Mouse (Mus musculus) MEL-GATA-1-ER (cell line): Measurements from ENCODE around the gene Irak4.

Experiments
- DNase-seq: peaks from one replicate; pipeline ENCODE4 v3.0.0-alpha.2; 2012; ENCODE audit warnings: low read depth; ENCODE audit errors: extremely low read depth

The Irak4 gene

DNA sequence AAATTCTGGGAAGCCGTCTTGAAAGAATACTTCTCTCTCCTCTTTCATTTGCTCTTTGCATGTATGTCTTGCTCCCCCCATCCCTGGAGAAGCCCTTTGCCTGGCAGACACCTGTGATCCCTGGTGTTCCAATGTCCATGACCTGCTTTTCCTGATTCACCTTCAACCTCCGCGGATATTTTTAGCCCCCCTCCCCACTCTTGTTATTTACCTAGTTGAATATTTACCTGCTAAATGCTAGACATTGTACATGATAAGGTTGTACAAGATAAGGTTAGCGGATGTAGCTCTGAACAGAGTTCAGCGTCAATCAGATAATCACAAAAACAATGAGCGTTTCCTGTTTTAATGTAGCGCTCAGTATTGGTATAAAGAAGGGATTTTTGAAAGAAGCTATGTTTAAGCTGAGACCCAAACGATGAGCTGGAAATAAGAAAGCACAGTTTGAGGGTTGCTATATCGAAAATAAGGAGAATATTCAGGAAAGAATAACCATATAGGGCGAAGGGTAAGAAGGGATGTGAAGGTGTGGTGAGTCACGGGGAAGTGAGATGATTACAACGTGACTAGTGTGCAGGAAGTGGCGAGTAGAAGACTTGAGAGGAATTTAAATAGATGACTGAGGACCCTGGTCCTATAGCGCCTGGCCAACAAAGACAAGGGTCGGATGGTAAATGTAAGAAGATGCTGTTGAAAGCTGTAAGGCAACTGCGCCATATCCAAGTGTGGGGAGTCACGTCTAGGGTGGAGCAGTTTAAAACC, 15.6 kb downstream of the Irak4 start:
- DNase-seq = no peak

DNA sequence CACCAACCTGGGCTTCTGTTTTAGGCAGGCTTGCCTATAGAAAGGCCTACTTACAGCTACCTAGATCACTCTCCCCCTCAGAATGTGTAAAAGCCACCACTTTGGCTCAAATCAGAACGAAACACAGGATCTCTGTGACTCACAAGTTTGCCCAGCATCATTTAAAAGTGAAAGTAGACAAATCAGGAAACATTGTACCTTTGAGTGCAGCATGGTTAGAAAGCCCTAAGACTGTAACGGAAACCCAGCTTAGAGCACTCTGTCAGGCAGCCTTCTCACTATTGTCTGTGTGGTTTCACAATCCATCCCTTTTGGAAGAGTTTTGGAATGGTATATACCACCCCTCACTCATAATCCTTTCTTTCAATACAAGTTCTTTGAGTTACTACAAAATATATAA, 21.5 kb downstream of the Irak4 start:
- no peak for DNase-seq

DNA sequence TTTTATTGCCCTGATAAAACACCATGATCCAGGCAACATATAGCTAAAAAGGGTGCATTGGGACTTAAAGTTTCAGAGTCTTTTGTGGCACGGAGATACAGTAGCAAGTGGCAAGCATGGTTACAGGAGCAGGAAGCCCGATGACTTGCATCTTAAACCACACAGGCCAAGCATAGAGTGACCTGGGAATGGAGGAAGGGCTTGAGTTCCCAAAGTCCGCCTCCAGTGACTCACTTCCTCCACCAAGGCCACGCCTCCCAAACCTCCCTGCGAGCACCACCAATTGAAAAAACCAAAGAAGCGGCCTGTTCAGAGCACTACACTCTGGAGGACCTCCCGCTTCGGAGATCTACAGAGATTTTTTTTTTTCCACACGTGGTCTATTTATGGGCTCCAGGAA, 22.4 kb downstream of the Irak4 start:
- DNase-seq = no peak

DNA sequence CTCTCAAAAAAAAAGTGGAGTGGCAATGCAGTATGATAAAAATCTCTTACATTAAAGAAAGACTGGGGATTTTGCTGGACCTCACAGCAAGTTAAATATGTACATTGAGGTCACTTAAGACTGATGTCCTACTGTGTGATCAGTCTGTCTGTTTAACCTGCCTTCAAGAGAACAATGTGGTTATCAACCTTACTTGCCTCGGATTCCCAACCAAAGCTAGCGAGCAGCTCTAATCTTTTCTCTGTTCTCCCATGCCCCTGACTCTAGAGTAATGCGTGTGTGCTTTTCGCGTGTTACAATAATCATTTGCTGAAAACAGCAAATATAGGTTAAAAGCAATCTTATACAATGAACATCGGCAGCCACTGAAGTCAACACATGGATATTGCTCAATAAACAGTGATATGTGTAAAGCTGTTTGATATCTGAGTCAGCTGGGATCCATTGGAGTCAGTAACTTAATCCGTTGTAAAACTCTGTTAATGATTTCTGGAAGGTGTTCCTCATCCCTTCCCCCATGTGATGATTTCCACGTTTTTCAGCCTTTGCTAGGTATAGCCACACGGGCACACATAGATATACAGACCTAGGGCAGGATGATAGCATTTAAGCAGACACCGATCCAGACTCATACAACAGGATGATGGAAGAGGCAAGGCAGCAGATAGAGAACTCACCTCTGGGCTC, 25.2 kb downstream of the Irak4 start:
- no peak for DNase-seq

DNA sequence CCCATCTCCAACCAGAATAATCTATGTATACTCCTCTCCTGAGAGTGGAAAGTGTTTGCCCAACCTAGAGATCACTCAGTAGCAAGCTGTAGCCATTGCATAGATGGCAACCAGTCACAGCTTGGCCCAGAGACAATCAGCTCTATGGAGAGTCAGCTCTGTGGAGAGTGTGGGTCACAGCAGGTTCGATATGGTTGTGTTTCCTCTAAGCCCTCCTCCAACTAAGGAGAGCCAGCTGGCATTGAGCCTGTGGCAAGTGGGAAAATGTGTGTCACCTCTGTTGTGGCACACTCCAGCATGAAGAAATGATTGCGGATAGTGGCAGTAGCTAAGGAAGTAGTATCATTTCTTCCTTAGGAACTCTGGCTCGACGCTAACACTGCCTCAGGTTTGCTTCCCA, 28.1 kb downstream of the Irak4 start:
- DNase-seq = no peak

DNA sequence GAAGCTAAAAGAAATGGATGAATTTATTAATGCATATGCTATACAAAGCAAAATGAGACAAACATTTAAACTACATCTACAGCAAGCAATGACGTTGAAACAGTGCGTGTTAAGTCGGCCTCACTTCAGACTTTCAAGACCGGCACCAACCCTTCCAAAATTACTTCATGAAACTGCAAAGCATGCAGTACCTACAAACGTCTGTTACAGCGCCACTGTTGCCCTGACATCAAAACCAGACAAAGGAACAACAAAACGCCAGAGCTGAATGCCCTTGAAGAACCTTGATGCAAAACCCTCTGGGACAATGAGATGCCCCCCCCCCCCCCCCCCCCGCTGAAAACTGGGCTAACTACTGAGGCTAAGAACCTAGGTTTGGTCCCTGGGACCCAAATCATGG, 29.3 kb downstream of the Irak4 start:
- DNase-seq = no peak

DNA sequence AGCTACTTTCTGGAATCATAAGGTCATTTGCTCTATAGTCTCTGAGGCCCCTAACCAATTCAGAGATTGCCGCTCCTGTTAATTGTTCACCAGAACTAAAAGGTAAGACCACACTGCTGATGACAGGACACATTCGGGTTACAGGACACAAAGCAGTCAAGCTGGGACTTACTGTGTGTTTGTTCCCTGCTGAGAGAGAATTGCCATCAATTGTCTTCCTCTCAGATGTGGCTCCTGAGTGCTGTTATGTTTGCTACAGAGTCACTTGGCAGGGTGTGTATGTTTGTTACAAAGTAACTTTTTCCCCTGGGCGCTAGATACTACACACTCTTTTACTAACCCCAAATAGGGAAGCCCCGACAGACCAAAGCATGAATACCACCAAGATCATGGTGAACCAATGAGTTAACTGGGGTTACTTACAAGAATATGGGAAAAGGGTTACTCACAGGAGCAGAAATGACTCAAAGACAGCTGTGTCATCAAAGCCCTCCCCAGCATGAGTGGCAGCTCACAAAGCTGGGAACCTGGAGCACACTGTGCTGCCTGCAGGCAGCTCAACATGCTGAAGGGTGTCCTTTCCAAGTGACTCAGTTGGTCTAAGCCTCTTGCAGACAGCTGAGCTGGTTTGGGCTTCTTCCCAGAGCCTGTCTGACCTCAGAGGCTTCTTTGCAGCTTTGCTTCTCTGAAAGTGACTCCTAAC, 31.3 kb downstream of the Irak4 start:
- DNase-seq = no peak

DNA sequence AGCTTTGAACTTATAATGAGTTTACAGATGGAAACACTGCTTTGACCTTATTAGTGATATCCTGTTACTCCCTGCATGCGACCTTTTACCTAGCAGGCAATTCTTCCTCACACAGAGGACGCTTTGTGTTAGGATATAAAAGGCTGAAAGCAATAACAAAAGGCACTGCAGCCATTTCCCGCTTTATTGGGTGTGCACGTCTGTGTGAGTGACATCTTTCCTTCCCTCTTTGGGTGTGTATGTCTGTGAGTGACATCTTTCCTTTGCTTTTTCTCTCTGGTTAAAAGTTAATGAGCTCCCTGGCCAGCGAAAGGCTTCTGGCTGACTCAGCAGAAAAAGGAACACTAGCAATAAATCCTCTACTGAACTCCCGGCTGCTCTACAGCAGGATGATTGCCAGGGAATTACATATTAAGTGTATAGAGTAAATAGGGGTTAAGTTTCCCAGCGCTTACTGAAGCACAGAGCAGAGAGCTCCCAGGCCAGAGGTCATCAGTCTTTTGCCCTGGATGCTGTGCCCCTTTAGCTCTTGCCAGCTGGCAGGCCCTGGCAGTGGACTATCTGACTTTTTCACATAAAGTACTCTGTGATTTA, 38.7 kb downstream of the Irak4 start:
- DNase-seq = no peak

DNA sequence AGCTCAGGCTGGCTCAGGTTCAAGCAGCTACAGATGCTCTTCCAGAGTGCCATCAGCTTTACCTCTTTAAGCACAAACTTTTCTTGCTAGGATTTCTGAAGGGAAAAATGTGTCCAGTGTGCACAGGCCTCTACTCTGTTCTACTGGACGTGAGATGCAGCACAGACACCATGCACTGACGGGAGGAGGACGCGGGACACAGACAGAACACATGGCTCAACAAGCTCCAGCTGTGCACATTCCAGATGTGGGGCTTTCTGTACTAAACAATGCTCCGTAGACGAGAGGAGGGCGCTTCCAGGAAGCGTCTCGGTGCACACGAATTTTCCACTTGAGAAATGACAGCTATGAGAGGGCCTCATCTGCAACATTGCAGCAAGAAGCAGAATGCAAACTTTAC, 39.7 kb downstream of the Irak4 start:
- DNase-seq = no peak

DNA sequence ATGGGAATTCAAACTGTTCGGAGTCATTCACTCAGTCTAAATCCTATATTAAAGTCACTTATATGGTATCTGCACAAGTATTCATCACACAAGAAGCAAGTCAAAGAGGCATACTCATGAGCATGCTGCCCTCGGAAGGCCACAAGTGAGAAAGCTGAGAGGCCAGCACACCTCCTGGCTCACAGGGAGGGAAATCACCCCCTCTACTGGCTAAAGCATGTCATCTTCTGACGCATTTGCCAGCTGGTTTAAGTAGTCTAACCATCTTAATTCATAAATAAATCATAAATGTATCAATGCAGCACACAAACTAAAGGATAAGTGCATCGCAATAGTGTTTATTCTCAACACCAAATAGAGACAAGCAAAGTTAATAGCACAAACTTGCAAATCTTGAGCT, 41.3 kb downstream of the Irak4 start:
- no peak for DNase-seq

DNA sequence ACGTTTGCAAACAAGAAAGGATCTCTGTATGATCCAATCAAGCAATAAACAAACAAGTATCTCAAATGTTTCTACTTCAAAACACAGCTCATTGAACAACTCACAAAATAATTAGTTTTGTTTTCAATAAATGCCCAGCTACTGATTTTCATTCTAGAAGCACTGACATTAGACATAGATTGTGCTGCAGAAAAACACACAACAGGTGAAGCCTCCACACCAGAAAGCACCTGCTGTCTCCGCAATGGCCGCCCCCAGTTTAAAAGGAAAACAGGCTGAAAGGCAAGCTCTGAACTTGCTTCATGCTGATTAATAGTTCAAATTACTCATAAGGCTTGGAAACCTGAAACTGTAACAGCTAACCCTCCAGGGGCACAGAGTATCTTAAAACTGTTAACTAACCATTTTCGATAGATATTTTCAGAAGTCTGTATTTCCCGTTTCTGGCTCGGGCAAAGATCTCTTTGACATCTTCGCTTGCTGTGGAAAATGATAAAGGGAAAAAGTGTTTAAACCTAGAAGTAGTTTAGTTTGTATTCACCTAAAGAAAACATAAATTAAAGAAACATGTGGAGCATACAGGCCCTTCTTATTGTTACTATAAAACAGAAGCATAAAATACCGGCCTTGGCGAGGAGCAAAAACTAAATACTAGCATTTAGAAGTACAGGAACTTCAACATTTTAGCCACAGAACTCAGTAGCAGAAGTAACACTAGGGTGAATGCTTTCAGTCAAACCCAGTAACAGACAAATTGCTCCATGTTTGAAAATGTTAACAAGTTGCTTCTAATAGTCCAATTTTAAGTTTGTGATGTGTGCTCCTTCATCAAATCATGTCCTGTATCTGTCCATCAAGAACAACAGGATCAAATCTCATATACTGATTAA, 44.6 kb downstream of the Irak4 start:
- DNase-seq = peak; percentile 56

DNA sequence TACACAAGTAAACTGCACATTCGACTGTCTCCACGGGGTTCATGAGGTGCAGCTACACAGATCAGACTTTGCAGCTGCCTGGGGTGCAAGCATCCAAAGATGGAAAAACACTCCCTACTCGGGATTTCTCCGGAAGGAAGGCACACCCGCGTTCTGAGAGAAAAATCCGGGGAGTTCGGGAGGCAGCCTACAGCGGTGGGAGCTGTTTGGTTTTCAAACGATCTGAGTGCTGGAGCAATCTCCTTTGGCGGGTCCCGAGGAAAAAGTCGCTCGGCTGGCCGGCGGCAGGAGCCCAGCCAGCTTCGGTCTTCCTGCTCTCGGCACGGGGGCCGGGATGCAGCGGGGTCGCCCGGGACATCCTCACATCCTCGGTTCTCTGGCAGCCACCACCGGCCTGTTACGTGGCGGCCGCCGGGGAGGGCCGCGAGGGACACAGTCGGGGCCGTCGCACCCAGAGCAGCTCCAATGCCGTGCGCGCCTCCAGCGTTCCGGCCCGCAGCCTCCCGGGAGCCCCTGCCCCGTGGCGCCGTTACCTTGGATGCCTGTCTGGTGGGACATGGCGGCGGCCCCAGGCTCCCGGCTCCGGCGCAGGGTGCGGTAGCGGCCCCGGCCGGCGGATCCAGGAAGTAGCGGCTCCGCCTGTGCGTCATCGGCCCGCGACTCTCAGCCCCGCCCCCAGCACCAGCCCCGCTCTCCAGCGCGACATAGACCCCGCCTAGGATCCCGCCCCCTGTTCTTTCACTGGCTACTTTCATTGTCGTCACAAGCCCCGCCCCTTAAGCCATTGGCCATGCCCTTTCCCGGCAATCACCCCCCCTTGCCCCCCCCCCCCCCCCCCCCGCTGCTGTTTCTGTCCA, 46.0 kb downstream of the Irak4 start, which contains the start of gene Twf1:
Twf1 (minus strand) TSS at position 671 of the 857 bp plus-strand sequence.
- DNase-seq = peak; percentile 83

DNA sequence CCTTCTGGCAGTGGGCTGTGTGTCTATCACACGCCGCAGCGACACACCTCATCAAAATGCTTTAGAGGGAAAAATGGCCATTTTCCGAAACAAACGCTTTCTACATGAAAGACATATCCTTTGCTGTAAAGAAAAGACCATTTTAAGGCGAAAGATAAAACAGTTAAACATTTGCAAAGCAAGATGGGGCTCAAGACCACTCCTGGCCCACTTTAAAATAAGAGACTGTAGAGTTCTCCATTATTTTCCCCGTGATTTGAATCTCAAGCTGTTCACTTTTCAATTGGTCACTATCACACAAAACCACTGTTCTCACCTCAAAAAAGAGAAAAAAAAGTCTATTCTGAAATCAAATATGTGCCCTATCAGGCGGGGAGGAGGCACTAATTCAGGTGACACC, 46.6 kb downstream of the Irak4 start:
- no peak for DNase-seq

DNA sequence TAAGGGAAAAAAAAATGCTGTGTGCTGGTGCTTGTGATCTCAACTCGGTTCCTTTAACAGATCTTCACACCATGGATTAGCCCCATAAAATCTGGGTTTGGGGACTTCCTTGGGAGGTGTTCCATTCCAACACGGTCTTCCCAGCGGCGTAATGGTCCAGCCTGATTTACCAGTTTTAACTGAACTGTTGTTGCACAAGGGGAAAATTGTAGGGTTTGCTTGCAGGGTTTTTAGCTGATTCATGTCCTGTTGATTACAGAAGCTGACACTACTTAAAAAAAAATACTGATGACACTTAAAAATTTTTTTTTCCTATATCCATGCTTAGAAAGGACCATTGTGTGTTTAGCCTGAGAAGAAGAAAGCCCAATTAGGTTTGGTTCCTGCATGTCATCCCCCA, 47.9 kb downstream of the Irak4 start:
- peak; percentile 22 for DNase-seq

DNA sequence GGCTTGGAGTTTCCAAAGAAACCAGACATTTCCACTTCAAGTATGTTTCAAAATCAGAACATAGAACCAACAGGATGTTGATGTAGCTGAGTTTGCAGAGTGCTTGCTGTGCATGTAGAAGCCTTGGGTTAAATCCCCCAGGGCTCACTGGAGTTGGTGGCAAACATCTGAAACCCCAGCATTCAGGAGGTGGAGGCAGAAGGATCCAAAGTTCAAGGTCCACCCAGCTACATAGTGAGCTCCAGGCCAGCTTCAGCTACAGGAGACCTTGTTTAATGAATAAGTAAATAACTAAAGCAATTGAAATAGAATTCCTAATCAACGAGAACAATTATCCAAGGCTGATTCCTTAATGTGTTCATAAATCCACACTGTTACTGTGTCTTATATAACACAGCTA, 50.1 kb downstream of the Irak4 start:
- no peak for DNase-seq

DNA sequence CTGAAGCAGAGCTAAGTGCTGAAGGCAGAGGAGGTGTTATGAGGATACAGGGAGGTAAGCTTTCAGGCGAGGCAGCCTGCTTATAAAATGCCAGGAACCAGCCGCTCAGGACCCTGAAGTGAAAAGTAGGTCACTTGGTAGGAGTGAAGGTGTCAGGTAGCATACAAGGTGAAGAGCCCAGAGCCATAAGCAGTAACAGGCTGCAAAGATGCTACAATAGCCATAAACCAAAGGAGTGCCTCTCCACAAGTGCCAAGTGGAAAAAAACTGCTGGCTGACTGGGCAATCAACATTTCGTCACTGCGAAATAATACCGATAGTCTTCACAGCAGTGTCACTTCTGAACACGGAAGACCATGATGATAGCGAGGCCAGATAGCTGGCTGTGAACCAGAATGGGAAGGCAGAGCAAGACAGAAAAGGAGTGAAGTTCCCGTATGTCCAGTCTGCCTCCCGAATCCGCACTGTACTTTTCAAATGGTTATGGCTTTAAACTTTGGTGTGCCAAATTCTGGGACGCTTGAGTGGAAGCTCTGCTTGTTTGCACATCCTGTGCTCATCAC, 56.8 kb downstream of the Irak4 start:
- DNase-seq = no peak

DNA sequence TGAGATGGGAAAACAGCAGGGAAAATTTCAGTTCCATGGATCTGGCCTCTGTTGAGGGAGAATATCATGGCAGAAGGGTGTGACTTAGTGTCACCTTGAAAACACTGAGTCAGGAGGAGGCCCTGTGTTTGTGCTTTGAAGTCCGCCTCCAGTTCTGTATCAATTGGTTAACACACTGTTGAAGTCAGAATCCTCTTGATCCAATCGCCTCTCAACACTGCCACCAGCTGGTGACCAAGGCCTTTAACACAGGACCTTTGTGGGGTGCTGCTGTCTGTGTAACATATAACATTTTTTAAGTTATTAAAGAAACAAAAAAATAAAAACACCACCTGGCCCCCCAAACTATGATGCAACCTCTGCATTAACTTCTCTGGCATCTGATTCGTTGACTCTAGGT, 57.9 kb downstream of the Irak4 start:
- DNase-seq = peak; percentile 56

DNA sequence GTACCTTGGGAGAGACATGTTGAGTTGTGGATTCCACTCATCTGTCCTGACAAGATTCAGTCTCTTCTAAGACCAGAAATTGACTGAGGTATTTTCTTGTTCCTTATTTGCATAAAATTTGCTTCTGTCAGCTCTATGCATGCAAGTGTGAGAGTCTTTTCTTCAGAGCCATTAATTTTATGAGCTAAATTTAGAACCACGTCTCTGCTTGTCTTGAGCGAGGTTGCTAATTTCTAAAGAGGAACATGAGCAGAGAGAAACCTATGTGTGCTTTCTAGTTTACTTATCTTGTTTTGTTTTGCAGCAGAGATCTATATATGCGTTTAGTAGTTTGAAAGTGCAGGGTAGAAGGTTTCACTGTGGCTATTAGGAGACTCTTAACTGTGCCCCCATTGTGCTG, 59.0 kb downstream of the Irak4 start:
- no peak for DNase-seq

DNA sequence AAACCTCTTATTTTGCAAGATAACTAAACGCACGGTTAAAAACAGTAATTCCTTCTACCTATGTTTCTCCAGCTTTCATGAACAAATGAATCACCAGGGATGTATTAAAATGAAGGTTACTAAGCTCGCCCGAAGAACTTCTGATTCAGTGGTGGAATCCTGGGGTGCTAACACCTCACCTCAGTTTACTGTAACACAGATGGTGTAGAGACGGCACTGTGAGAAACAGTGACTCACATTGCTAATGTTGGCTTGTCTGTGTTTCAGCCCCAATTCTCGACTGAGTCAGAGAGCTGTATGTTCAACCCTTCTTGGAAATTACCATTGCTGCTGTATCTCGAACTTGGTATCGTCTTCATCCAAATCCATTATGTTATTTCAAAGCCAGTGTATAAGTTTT, 64.3 kb downstream of the Irak4 start:
- DNase-seq = no peak

DNA sequence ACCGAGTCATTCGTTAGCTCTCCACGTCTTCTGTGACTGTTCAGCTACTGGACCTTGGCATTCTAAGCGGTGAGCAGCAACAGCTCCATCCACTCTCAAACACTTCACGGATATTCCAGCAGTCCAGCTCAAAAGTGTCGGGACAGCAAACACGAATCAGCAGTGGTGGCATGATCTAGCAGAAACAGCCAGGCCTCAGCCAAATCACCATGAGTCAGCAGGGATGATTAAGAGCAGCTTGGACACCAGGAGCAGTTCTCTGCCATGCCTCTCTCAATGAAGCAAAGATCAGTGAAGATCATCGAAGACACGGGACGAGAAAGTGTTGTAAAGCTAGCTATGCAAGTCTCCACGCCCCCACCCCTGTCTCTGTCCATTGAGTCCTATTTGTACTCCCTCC, 72.6 kb downstream of the Irak4 start:
- no peak for DNase-seq
